Mouse (Mus musculus) central nervous system, embryonic 11.5 days (tissue): ENCODE results near the gene Trp53i13. TPM values are rescaled to one million over a fixed set of nuclear protein-coding genes. Genes with fewer than 3 reads are reported as not detected.

Source experiments
- polyA plus RNA-seq: library from polyadenylated mRNA; depleted of rRNA; stranded (reverse); fragments of >200 nt; gene quantifications from 2 replicates; pipeline ENCODE4 v1.2.3, GENCODE M21; 2012; rRNA removed

The Trp53i13 gene
- 17.9 and 19.1 TPM in 2 replicates for polyA plus RNA-seq

DNA sequence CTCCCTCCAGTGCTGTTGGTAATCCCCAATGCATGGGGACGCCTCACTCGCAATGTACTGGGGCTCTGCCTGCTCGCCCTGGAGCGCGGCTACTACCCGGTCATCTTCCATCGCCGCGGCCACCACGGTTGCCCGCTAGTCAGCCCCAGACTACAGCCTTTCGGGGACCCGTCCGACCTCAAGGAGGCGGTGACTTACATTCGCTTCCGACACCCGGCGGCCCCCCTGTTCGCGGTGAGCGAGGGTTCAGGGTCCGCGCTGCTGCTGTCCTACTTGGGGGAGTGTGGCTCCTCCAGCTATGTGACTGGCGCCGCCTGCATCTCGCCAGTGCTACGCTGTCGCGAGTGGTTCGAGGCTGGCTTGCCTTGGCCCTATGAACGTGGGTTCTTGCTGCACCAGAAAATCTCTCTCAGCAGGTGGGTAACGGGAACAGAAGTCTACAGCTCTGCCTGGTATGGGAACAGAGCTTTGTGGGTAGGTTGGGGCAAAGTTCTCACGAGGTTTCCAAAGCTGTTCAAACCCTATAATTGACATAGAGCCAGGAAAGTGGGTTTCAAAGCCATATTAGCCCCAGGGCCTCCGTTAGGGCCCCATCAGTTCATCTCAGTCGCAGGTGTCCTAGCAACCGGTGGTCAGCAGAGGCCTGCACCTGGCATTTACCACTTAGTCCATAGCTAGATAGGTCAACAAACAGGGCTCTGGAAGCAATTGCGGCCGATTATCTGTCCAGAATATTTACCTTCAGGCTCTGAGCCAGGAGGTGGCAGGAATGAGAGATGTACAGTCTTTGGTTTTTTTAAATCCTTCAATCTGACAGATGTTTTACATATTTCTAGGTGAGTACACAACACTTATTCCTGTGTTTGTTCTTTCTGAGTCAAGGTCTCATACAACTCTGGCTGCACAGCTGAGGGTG lies at the start of gene Trp53i13:
Gene Trp53i13, minus strand, starts transcription at position 344 of the 916 bp plus-strand sequence.

DNA sequence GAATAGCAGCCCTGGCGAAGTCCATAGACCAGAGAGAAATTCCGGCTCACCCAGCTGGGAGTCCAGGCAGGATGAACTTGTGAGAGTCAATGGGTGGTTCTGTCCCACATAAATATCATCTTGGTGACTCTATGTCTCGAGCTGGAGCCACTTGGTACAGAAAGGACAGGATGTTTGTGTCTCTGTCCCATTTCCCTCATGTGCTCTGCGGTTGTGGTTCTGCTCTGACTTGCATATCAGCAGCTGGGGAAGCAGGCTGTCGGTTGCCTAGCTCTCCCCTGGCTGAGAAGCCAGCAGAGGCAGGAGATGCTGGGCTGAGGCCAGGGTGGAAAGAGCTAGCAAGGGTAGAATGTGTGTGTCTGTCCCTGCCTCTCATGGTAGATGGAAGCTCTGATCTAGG lies 3.3 kb upstream of the Trp53i13 start, which contains the start of gene Gm10392:
Gene Gm10392, minus strand, starts transcription at position 156 of the 400 bp plus-strand sequence.

DNA sequence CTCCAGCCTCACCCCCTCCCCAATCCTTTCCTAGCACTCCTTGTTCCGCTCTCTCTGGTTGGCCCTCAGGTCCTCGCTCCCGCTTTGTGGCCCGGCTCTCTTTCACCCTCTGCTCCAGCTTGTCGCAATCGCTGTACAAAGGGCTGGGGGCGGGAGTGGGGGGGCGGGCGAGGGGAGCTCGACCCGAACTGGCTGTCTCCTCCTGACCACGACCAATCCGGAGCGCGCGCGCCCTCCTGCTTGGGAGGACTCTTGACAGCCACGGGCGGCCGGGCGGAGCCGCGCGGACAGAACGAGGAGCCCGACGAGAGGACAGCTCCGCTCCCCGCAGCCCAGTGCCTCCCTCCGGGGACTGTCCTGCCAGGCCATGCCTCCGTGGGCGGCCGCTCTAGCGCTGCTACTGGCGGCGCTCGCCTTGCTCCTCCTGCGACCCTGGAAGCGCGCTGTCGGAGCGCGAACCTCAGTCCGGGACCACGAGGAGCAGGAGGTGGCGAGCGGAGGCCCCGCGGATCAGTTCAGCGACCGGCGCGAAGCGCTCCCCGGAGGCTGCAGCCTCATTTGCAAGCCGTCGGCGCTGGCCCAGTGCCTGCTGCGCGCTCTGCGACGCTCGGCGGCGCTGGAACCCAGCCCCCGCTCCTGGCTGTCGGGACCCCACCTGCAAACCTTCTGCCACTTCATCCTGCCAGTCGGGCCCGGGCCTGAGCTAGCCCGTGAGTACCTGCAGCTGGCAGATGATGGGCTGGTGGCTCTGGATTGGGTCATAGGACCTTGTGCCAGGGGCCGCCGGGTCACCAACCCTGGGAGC lies 746 bp downstream of the Trp53i13 start, which contains the start of gene Abhd15:
Gene Abhd15, plus strand, starts transcription at position 290 of the 805 bp plus-strand sequence.

DNA sequence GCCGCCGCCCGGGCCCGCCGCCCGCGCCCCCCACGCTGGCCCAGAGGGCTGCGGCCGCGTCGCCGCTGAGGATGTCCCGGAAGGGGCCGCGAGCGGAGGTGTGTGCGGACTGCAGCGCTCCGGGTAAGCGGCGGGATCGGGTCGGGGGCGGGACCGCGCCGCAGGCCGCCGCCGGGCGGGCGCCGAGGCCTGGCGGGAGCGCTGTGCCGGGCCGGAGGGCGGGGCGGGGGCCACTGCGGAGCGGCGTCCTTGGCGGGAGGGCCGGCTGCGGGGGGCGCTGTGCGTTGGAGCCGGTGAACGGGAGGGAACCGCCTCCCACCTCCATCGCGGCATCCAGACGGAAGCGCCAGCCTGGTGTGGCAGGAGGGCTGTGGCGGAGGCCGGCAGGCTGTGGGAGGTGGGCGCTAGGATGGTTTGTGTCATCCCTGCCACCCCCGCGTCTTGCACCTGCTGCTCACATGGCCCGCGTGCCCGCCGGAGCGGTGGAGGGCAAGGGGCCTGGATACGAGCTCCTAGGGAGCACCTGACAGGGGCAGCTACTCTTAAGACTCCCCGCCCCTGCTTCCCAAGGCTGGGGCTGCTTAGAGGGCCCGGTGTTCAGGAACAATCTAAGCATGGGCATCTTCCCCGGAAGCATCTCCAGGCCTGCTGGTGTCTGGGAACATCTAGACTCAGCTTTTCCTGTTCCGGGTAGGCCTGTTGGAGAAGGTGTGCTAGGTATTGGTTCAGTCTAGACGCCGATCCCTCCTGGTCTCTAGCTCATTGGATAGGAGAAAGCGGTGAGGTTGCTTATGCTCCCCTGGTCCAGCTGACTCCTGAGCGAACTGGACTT lies 22.1 kb downstream of the Trp53i13 start, which contains the start of gene Git1:
Gene Git1, plus strand, starts transcription at position 51 of the 832 bp plus-strand sequence.

DNA sequence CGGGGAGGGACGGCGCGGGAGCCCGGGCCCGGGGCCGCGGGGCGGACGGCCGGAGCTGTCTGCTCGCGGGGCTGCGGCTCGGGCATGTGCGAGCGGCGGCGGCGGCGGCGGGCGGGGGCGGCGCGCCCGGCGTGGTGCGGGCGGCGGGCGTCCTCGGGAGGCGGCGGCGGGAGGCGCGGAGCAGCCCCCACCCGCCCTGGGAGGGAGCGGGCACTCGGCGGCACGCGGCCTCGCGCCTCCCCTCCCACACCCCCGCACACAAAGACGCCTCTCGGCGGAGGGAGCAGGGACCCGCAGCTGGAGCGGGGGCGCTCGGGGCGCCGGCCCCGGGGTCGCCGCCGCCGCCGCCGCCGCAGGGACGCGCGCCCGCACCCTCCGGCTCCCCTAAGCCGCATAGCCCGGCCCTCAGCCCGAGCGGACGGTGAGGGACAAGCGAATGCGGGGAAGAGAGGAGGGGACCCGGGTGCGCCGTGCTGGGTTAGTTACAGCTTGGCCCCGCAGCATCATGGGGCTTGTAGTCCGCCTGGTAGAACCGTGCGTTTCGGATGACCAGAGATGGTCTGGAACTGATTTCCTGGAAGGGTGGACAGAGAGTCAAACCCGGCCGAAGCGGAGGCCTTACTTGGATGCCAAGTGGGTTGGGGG lies 26.1 kb downstream of the Trp53i13 start, which contains the start of gene Ankrd13b:
Gene Ankrd13b, minus strand, starts transcription at position 88 of the 645 bp plus-strand sequence.

DNA sequence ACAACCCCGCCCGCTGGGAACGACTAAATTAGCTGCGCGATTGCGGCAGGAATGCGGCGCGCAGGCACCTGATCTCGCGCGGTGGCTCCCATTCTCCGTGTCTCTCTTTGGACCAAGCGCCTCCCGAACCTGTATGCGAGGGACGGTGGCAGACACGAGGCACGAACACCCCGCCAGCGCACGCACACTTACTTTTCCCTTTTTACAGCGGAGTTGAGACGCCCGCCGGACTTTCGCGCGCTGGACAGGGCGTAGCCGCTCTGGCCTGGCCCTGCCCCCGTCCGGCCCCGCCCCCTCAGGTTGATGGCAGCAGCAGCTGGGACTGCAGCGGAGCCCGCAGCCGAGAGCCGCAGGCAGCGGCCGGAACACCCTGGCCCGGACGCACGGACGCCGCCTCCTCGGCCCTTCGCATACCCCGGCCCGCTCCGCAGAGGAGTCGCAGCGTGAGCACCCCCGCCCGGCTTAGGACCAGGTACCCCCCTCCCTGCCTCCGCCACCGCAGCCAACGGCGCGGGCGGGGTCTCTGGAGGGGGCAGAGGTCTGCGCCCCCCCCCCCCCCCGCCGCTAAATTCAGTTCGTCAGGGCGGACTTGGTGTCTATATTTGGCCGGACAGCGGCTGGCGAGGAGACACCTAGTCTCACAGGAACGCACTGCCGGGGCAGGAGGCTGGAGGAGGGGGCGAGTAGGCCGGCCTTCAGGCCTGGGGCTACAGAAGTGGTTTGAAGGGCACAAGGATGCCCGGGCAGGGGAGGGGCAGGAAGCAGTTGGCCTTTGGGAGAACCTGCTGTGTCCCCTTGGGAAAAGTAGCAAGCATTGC lies 53.3 kb downstream of the Trp53i13 start, which contains the start of gene Coro6:
Gene Coro6, plus strand, starts transcription at position 129 of the 818 bp plus-strand sequence.

Other genes starting within 250 kb of the Trp53i13 start
- gene Coro6, start 53.6 kb downstream of the Trp53i13 start, polyA plus RNA-seq, result 1.4 and 3.8 TPM in 2 replicates
- gene Ankrd13b, start 26.3 kb downstream of the Trp53i13 start, polyA plus RNA-seq, result 100 and 120 TPM in 2 replicates
- 60.2 and 62.4 TPM in 2 replicates for gene Git1, start 22.4 kb downstream of the Trp53i13 start, polyA plus RNA-seq
- 0.73 and 0.77 TPM in 2 replicates for gene Abhd15, start 859 bp downstream of the Trp53i13 start, polyA plus RNA-seq
- not detected in 2 replicates for gene Gm10392, start 3.2 kb upstream of the Trp53i13 start, polyA plus RNA-seq
- gene Taok1, start 91.8 kb upstream of the Trp53i13 start, polyA plus RNA-seq, result 11.5 and 21.5 TPM in 2 replicates
- 16.5 and 24.0 TPM in 2 replicates for gene Nufip2, start 170.2 kb upstream of the Trp53i13 start, polyA plus RNA-seq
- 1.4 and 3.6 TPM in 2 replicates for gene Cryba1, start 209.3 kb upstream of the Trp53i13 start, polyA plus RNA-seq
- 30.1 and 48.9 TPM in 2 replicates for gene Myo18a, start 247.3 kb upstream of the Trp53i13 start, polyA plus RNA-seq